Mouse (Mus musculus) ES-Bruce4 (cell line): ENCODE measurements at regions not wholly inside any gene's neighbourhood (a gene's known extent, or its start where the extent isn't known, plus 50 kb on each side); places are given as distances from the start of the nearest gene placed in this dataset.

Experiments used
- H3K27ac ChIP-seq: 2 replicates; pipeline ENCODE4 v1.5.1; 2012; ENCODE audit warnings: low read length, inconsistent platforms; ENCODE audit not compliant: insufficient read depth
- H3K27me3 ChIP-seq: 2 replicates; pipeline ENCODE4 v1.6.1; 2012; ENCODE audit warnings: mild to moderate bottlenecking, low read length, inconsistent platforms; ENCODE audit not compliant: control insufficient read depth, poor library complexity, insufficient read depth, severe bottlenecking
- H3K36me3 ChIP-seq: 2 replicates; pipeline ENCODE4 v1.6.1; 2012; ENCODE audit warnings: inconsistent platforms, mild to moderate bottlenecking, low read length, moderate library complexity; ENCODE audit not compliant: control insufficient read depth, poor library complexity, insufficient read depth, severe bottlenecking
- H3K4me1 ChIP-seq: one replicate; pipeline ENCODE4 v1.8.1; 2011; ENCODE audit warnings: low read length; ENCODE audit not compliant: control insufficient read depth, insufficient read depth
- H3K4me3 ChIP-seq: 2 replicates; pipeline ENCODE4 v1.5.1; 2011; ENCODE audit warnings: low read depth, mild to moderate bottlenecking, low read length
- H3K9ac ChIP-seq: 2 replicates; pipeline ENCODE4 v1.6.1; 2012; ENCODE audit warnings: low read depth, mild to moderate bottlenecking, inconsistent platforms; ENCODE audit not compliant: poor library complexity, severe bottlenecking
- H3K9me3 ChIP-seq: replicated peaks from 2 replicates; pipeline ENCODE4 v1.6.1; 2012; ENCODE audit warnings: mild to moderate bottlenecking, low read length, inconsistent platforms; ENCODE audit not compliant: control insufficient read depth, poor library complexity, insufficient read depth, severe bottlenecking
- CTCF ChIP-seq: IDR thresholded peaks from one replicate; pipeline ENCODE4 v1.8.1; 2011; ENCODE audit warnings: low read depth, low read length
- EP300 ChIP-seq: IDR thresholded peaks from 2 replicates; pipeline ENCODE4 v1.6.1; 2011; ENCODE audit warnings: low read depth, low read length; ENCODE audit not compliant: insufficient read depth
- POLR2A ChIP-seq: IDR thresholded peaks from one replicate; pipeline ENCODE4 v1.8.1; 2011; ENCODE audit warnings: low read length; ENCODE audit not compliant: insufficient read depth

- no peaks in the 10 kb centered on the region for H3K4me1 ChIP-seq
- no peak overlapping the region for H3K9ac ChIP-seq
- TF ChIP-seq POLR2A = no peak
- no peak for TF ChIP-seq CTCF
- TF ChIP-seq EP300 = no peak
- H3K27me3 ChIP-seq = no peaks in the 10 kb centered on the region
- H3K36me3 ChIP-seq = no peaks in the 10 kb centered on the region
- H3K4me3 ChIP-seq = no peak overlapping the region
- no peak overlapping the region for H3K27ac ChIP-seq
- H3K9me3 ChIP-seq = no peaks in the 10 kb centered on the region
Observed at GRCm38 (mm10) chr10:66943875-66944274, 152.1 kb upstream of the Jmjd1c start.

- no peak overlapping the region for H3K27ac ChIP-seq
- H3K9ac ChIP-seq = no peak overlapping the region
- TF ChIP-seq EP300 = no peak
- no peak for TF ChIP-seq CTCF
- TF ChIP-seq POLR2A = no peak
- H3K4me3 ChIP-seq = no peak overlapping the region
- H3K36me3 ChIP-seq = no peaks in the 10 kb centered on the region
- H3K27me3 ChIP-seq = no peaks in the 10 kb centered on the region
- no peaks in the 10 kb centered on the region for H3K9me3 ChIP-seq
- no peaks in the 10 kb centered on the region for H3K4me1 ChIP-seq
Observed at GRCm38 (mm10) chr10:66946161-66946560, 149.8 kb upstream of the Jmjd1c start.

- Histone ChIP-seq H3K9me3 (no peaks in the 10 kb centered on the region), H3K9ac (no peak overlapping the region), H3K4me1 (no peaks in the 10 kb centered on the region), H3K27ac (no peak overlapping the region), H3K27me3 (no peaks in the 10 kb centered on the region), H3K4me3 (no peak overlapping the region), H3K36me3 (no peaks in the 10 kb centered on the region)
- TF ChIP-seq POLR2A = no peak
- TF ChIP-seq CTCF = no peak
- no peak for TF ChIP-seq EP300
Observed at GRCm38 (mm10) chr10:66948329-66948728, 147.6 kb upstream of the Jmjd1c start.

- Histone ChIP-seq H3K27ac (no peak overlapping the region), H3K36me3 (no peaks in the 10 kb centered on the region), H3K4me3 (no peak overlapping the region), H3K9ac (no peak overlapping the region), H3K27me3 (no peaks in the 10 kb centered on the region), H3K9me3 (no peaks in the 10 kb centered on the region), H3K4me1 (no peaks in the 10 kb centered on the region)
- no peak for TF ChIP-seq POLR2A
Observed at GRCm38 (mm10) chr10:66950441-66950840, 145.5 kb upstream of the Jmjd1c start.

GRCm38 (mm10) chr10:66951231-66951822 lies 144.6 kb upstream of the Jmjd1c start:
- Histone ChIP-seq H3K9ac (no peak overlapping the region), H3K27me3 (no peaks in the 10 kb centered on the region), H3K9me3 (no peaks in the 10 kb centered on the region), H3K4me3 (no peak overlapping the region), H3K36me3 (no peaks in the 10 kb centered on the region), H3K27ac (no peak overlapping the region), H3K4me1 (no peaks in the 10 kb centered on the region)
- TF ChIP-seq POLR2A (no peak), EP300 (no peak), CTCF (no peak)

GRCm38 (mm10) chr10:66951935-66952334 lies 144.0 kb upstream of the Jmjd1c start:
- Histone ChIP-seq H3K27ac (no peak overlapping the region), H3K27me3 (no peaks in the 10 kb centered on the region), H3K9ac (no peak overlapping the region), H3K36me3 (no peaks in the 10 kb centered on the region), H3K9me3 (no peaks in the 10 kb centered on the region), H3K4me3 (no peak overlapping the region), H3K4me1 (no peaks in the 10 kb centered on the region)
- TF ChIP-seq POLR2A (no peak), EP300 (no peak), CTCF (no peak)
